Mouse (Mus musculus): ENCODE data around the gene Klhl40. TPM values are rescaled to one million over a fixed set of nuclear protein-coding genes. Genes with fewer than 3 reads are reported as not detected.

Gene Klhl40
- polyA plus RNA-seq, 1 experiment from 2014 or later: 0.59 TPM

DNA sequence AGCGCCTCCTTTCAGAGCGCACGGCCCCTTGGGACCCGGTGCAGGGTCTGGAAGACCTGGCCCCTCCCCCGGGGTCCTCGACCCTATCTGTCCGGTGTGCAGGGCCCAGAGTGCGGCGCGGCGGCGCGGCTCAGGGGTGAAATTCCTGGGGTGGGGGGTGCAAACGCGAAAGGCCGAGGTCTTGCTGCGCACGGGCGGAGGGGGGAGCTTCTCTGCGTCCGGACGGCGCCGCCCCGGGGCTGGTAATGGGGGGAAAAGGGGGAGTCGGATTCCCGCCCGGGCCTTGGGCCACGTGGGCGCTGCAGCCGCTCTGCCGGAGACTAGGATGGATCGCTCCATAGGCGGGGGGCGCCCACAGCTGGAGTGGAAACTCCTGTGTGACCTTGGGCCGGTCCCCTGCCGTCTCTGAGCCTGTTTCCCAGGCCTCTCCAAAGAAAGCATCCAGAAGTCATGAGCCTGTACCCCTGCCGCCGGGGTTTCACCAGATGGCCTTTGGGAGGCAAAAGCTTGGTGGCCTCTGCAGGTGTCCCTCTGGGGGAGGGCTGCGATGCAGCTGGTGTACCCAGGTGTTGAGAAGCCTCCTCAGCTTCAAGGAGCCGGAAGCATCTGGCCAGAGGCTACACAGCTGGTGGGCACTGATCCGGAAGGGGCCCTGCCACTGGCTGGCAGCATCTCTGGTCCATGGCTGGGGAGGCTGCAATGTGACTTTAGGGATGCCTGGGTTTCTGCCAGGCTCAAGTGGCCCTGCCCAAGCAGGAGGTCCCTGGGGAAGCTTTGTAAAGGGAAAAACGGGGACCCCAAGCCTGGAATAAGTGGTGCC is 16.9 kb upstream of the Klhl40 start:
- Histone ChIP-seq H3K27ac (peak overlapping the region; percentile 88), H3K4me1 (peaks cover 27% of the 10 kb centered on the region), H3K9me3 (no peaks in the 10 kb centered on the region), H3K4me3 (replicated peaks) (peak overlapping the region; percentile 61), H3K9ac (peak overlapping the region; percentile 71), H3K36me3 (peaks cover 24% of the 10 kb centered on the region), H3K27me3 (replicated peaks) (no peaks in the 10 kb centered on the region), H3K4me2 (peak overlapping the region; percentile 94)
- peak; percentile 64 for ATAC-seq (ENCODE audit: insufficient read depth, low FRiP score, low read depth)
- 2% methylated on average over 43 of the region's 43 CpGs for WGBS

DNA sequence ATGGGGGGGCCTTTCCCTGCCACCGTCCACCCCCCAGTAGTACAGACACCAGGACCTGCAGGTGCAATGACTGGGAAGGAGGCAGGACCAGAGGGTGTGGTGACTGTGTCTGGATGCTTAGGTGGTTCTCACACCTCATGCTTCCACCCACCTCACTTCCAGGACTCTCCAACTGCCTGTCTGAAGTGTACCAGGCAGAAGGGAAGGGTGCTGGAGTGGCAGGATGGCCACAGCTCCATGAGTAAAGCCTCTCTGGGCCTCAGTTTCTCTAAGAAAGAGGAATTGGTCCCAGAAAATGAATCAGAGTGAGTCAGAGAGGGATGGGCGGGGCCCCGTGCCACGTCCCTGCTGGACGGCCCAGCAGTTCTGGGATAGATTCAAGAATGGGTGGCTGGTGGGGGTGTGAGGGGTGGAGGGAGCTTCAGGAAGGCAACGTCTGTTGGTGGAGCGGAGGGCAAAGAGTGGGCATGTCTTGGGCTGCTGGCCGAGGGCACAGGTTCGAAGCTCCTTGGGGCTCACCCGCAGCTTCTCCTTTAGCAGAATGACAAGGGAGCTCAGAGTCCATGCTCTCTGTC is 16.2 kb upstream of the Klhl40 start:
- Histone ChIP-seq H3K27ac (peak overlapping the region; percentile 88; the same call in 1 of the 2 replicates), H3K36me3 (peaks cover 24% of the 10 kb centered on the region), H3K4me2 (peak overlapping the region; percentile 94), H3K9ac (peak overlapping the region; percentile 19; the same call in 1 of the 2 replicates), H3K9me3 (no peaks in the 10 kb centered on the region), H3K27me3 (replicated peaks) (no peaks in the 10 kb centered on the region), H3K4me3 (replicated peaks) (peak overlapping the region; percentile 61), H3K4me1 (peaks cover 27% of the 10 kb centered on the region)
- no peak for ATAC-seq (ENCODE audit: insufficient read depth, low FRiP score, low read depth)
- WGBS: 58% methylated on average over 10 of the region's 10 CpGs

DNA sequence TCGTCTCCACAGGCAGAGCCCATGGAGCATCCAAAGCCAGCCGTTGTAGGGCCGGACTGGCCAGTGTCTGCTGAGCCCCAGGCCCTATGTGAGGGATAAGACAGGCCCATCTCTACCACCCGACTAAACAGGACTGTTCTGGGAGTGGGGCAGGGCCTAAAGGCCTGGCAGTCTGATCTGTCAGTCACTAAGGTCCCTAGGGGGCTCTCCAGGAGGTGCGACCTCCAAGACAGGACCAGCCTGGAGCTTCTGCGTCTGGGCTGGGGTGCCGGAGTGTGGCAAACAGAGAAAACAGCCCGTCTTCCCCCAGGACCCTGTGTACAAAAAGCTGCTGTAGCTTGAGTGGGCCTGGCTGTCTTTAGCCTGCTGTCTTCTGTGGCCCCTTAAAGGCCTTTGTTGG is 15.6 kb upstream of the Klhl40 start:
- H3K36me3 ChIP-seq: peaks cover 22% of the 10 kb centered on the region

DNA sequence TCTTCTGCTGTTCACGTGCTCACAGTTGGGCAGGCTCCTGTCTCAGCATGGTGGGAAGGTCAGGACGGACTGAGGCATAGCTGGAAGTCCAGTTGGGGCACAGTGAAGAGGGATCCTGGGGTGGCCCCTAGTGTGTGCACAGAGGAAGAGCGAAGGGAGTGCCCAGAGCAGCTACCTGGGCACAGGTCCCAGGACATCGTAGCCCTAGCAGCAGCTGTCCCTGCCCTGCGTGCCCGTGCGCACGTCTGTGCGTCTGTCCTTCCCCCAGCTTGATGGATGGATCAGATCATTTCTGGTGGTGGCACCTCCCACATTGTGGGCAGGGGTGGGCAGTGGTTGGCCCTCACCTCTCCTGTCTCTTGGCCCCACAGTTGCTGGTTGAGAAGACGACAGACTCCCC is 15.2 kb upstream of the Klhl40 start:
- peaks cover 20% of the 10 kb centered on the region for H3K36me3 ChIP-seq
- H3K27me3 ChIP-seq (replicated peaks): no peaks in the 10 kb centered on the region
- H3K4me2 ChIP-seq: no peak overlapping the region
- no peak for ATAC-seq (ENCODE audit: insufficient read depth, low FRiP score, low read depth)
- no peak overlapping the region for H3K9ac ChIP-seq
- no peak overlapping the region for H3K27ac ChIP-seq
- no peak overlapping the region for H3K4me3 ChIP-seq (replicated peaks)
- 84% methylated on average over 10 of the region's 10 CpGs for WGBS
- H3K9me3 ChIP-seq: no peaks in the 10 kb centered on the region
- H3K4me1 ChIP-seq: peaks cover 27% of the 10 kb centered on the region

More for the DNA sequence above, 15.6 kb upstream of the Klhl40 start:
- no peak for ATAC-seq (ENCODE audit: insufficient read depth, low FRiP score, low read depth)
- Histone ChIP-seq H3K4me3 (replicated peaks) (no peak overlapping the region), H3K9me3 (no peaks in the 10 kb centered on the region), H3K4me1 (peaks cover 27% of the 10 kb centered on the region), H3K27me3 (replicated peaks) (no peaks in the 10 kb centered on the region), H3K9ac (no peak overlapping the region), H3K27ac (no peak overlapping the region), H3K4me2 (no peak overlapping the region)
- 68% methylated on average over 8 of the region's 8 CpGs for WGBS

DNA sequence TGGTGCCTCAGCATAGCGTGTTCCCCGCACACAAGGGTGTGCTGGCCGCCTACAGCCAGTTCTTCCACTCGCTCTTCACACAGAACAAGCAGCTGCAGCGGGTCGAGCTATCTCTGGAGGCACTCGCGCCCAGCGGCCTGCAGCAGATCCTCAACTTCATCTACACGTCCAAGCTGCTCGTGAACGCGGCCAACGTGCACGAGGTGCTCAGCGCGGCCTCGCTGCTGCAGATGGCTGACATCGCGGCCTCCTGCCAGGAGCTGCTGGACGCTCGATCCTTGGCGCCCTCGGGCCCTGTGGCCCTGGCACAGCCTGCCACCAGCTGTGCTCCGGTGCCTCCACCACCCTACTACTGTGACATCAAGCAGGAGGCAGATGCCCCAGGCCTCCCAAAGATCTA is 14.6 kb upstream of the Klhl40 start:
- no peak overlapping the region for H3K27ac ChIP-seq
- no peak for ATAC-seq (ENCODE audit: insufficient read depth, low FRiP score, low read depth)
- no peaks in the 10 kb centered on the region for H3K27me3 ChIP-seq (replicated peaks)
- H3K9ac ChIP-seq: no peak overlapping the region
- no peaks in the 10 kb centered on the region for H3K9me3 ChIP-seq
- H3K4me3 ChIP-seq (replicated peaks): no peak overlapping the region
- WGBS: 92% methylated on average over 25 of the region's 25 CpGs
- H3K4me1 ChIP-seq: peaks cover 27% of the 10 kb centered on the region
- H3K36me3 ChIP-seq: peaks cover 24% of the 10 kb centered on the region
- H3K4me2 ChIP-seq: no peak overlapping the region

DNA sequence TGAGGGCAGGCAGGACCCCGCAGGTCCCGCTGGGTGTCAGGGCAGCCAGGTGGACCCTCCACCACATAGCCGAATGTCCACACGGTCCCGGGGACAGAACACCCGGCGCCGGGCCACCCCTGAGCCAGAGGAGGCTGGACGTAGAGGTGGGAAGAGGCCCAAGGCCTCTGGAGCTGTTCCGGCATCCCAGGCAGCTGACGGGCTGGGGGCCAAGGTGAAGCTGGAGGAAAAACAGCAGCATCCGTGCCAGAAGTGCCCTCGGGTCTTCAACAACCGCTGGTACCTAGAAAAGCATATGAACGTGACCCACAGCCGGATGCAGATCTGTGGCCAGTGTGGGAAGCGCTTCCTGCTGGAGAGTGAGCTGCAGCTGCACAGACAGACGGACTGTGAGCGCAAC is 13.7 kb upstream of the Klhl40 start:
- Histone ChIP-seq H3K9ac (no peak overlapping the region), H3K4me2 (no peak overlapping the region)

DNA sequence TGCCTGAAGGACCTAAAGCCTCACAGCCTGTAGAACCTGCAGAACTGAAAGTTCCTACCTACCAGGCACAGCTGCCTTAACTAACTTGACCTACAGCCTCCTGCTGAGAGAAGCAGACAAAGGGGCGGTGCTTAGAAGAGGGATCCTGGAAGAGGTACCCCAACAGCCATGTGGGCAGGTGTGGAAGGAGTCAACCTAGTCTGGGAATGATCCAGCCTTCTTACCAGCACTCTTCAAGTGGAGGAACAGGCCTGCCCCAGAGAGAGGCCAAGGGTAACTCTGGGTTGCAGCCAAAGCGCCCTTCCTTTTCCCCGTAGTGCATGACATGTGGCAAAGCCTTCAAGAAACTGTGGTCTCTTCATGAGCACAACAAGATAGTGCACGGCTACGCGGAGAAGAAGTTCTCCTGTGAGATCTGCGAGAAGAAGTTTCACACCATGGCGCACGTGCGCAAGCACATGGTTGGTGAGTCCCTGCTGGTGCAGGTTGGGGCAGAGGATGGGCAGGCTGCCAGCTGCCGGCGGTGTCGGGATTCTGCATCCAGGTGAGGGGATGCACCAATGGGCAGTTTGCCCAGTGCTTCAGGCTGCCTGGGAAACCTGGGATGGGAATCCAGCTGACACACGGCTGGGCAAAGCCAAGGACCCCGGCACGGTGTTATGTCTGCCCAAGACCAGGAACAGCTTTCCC is 12.1 kb upstream of the Klhl40 start:
- H3K4me3 ChIP-seq (replicated peaks): no peak overlapping the region
- no peaks in the 10 kb centered on the region for H3K27me3 ChIP-seq (replicated peaks)
- no peak overlapping the region for H3K9ac ChIP-seq
- H3K9me3 ChIP-seq: no peaks in the 10 kb centered on the region
- no peak for ATAC-seq (ENCODE audit: insufficient read depth, low FRiP score, low read depth)
- H3K4me1 ChIP-seq: peaks cover 15% of the 10 kb centered on the region
- H3K27ac ChIP-seq: no peak overlapping the region
- WGBS: 84% methylated on average over 16 of the region's 16 CpGs
- peaks cover 34% of the 10 kb centered on the region for H3K36me3 ChIP-seq
- H3K4me2 ChIP-seq: no peak overlapping the region

More for the DNA sequence above, 13.7 kb upstream of the Klhl40 start:
- WGBS: 87% methylated on average over 19 of the region's 19 CpGs
- ATAC-seq (ENCODE audit: insufficient read depth, low FRiP score, low read depth): no peak
- no peak overlapping the region for H3K27ac ChIP-seq
- H3K4me1 ChIP-seq: peaks cover 20% of the 10 kb centered on the region
- H3K9me3 ChIP-seq: no peaks in the 10 kb centered on the region
- H3K27me3 ChIP-seq (replicated peaks): no peaks in the 10 kb centered on the region
- peaks cover 31% of the 10 kb centered on the region for H3K36me3 ChIP-seq
- H3K4me3 ChIP-seq (replicated peaks): no peak overlapping the region

DNA sequence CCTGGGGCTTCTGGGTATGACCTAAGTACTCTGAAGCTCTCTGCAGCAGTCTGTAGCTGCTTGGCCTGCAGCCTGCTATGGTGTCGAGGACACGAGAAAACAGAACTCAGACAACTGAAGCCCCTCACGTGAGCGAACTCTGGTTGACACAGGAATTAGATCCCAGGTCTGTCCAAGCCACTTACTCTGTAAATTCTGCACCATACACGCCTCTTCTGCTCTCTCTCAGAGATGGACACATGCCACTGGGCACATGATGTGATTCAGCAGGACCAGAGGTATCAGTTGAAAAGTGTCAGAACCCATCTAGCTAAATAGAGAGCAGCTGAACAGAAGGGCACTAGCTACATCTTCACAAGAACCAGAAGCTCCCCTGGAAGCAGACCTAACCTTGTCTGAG is 5.0 kb upstream of the Klhl40 start:
- Histone ChIP-seq H3K4me2 (no peak overlapping the region), H3K4me1 (no peaks in the 10 kb centered on the region), H3K27ac (no peak overlapping the region), H3K27me3 (replicated peaks) (peaks cover 21% of the 10 kb centered on the region), H3K9me3 (no peaks in the 10 kb centered on the region), H3K9ac (no peak overlapping the region), H3K4me3 (replicated peaks) (no peak overlapping the region), H3K36me3 (peaks cover 13% of the 10 kb centered on the region; the same call in 1 of the 2 replicates)
- no peak for ATAC-seq (ENCODE audit: insufficient read depth, low FRiP score, low read depth)
- WGBS: 65% methylated on average over 5 of the region's 5 CpGs

DNA sequence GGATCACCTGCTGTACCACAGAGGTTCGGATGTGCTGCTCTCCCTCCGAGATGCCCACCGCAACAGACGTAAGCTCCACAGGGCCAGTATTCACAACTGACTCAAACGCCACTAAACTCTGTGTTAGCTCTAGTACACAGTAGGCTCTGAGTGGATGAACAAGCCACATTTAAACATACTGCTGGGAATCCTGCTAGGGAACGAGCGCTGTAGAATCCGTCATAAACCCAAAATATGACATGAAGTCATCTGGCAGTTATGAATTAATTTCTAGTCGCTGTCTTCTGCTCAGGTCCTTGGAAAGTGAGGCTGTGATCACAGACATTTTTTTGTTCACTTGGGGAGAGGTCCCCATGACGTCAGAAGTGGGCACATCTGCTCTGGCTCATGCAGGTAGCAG is 1.5 kb upstream of the Klhl40 start:
- no peak for ATAC-seq (ENCODE audit: insufficient read depth, low FRiP score, low read depth)
- Histone ChIP-seq H3K27ac (no peak overlapping the region), H3K4me2 (no peak overlapping the region), H3K4me3 (replicated peaks) (no peak overlapping the region), H3K9me3 (no peaks in the 10 kb centered on the region), H3K27me3 (replicated peaks) (peaks cover 39% of the 10 kb centered on the region), H3K9ac (no peak overlapping the region), H3K4me1 (peaks cover 12% of the 10 kb centered on the region), H3K36me3 (no peaks in the 10 kb centered on the region)
- WGBS: 80% methylated on average over 10 of the region's 10 CpGs

DNA sequence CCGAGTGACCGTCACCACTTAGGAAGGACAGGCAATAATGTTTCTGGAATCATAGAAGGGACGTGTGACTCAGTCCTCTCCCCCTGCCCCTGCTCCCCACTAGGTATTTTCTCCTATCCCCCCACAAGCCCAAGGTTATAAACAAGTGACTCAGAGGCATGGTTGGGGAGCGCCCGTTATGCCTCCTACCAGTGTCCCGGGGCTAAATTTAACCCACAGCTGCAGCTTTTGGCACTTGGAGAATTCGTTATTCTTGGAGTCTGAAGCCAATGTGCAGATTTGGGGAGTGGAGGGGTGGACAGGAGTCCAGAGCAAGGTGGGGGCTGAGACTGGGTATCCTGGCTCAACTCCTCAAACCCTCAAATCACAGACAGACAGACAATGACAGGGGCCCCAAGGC is 896 bp upstream of the Klhl40 start:
- H3K9ac ChIP-seq: no peak overlapping the region
- no peaks in the 10 kb centered on the region for H3K9me3 ChIP-seq
- WGBS: 79% methylated on average over 7 of the region's 7 CpGs
- no peak for ATAC-seq (ENCODE audit: insufficient read depth, low FRiP score, low read depth)
- H3K4me1 ChIP-seq: peaks cover 12% of the 10 kb centered on the region
- H3K27ac ChIP-seq: no peak overlapping the region
- H3K36me3 ChIP-seq: no peaks in the 10 kb centered on the region
- H3K27me3 ChIP-seq (replicated peaks): peaks cover 39% of the 10 kb centered on the region
- H3K4me2 ChIP-seq: no peak overlapping the region
- H3K4me3 ChIP-seq (replicated peaks): no peak overlapping the region

DNA sequence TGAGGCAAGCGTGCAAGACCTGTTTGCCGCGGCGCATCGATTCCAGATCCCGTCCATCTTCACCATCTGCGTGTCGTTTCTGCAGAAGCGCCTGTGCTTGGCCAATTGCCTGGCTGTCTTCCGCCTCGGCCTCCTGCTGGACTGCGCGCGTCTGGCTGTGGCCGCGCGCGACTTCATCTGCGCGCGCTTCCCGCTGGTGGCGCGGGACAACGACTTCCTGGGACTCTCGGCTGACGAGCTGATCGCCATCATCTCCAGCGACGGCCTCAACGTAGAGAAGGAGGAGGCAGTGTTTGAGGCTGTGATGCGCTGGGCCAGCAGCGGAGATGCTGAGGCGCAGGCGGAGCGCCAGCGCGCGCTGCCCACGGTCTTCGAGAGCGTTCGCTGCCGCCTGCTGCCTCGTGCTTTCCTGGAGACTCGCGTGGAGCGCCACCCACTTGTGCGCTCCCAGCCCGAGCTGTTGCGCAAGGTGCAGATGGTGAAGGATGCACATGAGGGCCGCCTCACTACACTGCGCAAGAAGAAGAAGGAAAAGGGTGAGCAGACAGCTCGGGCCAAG is 738 bp downstream of the Klhl40 start:
- 11% methylated on average over 54 of the region's 54 CpGs for WGBS
- H3K36me3 ChIP-seq: no peaks in the 10 kb centered on the region
- no peak for ATAC-seq (ENCODE audit: insufficient read depth, low FRiP score, low read depth)
- peak overlapping the region; percentile 36 for H3K4me3 ChIP-seq (replicated peaks)
- peak overlapping the region; percentile 71 for H3K4me2 ChIP-seq
- no peaks in the 10 kb centered on the region for H3K9me3 ChIP-seq
- H3K27ac ChIP-seq: no peak overlapping the region
- peaks cover 39% of the 10 kb centered on the region for H3K27me3 ChIP-seq (replicated peaks)
- no peak overlapping the region for H3K9ac ChIP-seq
- peaks cover 12% of the 10 kb centered on the region for H3K4me1 ChIP-seq

DNA sequence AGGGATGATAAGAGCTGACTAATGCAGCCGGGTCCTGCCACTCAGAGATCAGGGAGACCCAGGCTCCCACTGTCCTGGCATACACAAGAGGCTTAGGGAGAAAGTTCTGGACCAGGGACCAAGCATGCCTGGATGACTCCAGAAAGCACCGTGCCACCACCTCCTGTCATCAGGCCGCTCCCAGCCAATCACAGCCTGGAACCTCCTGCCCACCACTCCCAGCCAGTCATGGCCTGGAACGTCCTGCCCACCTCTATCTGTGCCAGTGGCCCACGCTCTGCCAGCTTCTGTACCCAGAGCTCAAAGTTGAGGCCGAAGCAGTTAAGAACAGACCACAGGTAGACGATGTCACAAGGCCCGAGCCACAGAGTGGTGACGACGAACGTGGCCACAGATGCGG is 7.4 kb downstream of the Klhl40 start:
- H3K27ac ChIP-seq: no peak overlapping the region
- 81% methylated on average over 12 of the region's 12 CpGs for WGBS
- H3K9ac ChIP-seq: no peak overlapping the region
- no peak for ATAC-seq (ENCODE audit: insufficient read depth, low FRiP score, low read depth)
- no peaks in the 10 kb centered on the region for H3K27me3 ChIP-seq (replicated peaks)
- no peak overlapping the region for H3K4me2 ChIP-seq
- H3K36me3 ChIP-seq: no peaks in the 10 kb centered on the region
- H3K9me3 ChIP-seq: no peaks in the 10 kb centered on the region
- H3K4me1 ChIP-seq: no peaks in the 10 kb centered on the region
- no peak overlapping the region for H3K4me3 ChIP-seq (replicated peaks)
